Mouse (Mus musculus) v-Abl transformed pro-B cells (cell line): ENCODE measurements around the gene Exoc3l.

Source experiments
- in situ Hi-C, 2 experiments: fragments of 400-800 bp; cut with MboI; formaldehyde crosslinking; loops; one replicate each; pipeline ENCODE4 v1.15.1; 2025; ENCODE audit not compliant: unreplicated experiment in 2 of 2

The Exoc3l gene

DNA sequence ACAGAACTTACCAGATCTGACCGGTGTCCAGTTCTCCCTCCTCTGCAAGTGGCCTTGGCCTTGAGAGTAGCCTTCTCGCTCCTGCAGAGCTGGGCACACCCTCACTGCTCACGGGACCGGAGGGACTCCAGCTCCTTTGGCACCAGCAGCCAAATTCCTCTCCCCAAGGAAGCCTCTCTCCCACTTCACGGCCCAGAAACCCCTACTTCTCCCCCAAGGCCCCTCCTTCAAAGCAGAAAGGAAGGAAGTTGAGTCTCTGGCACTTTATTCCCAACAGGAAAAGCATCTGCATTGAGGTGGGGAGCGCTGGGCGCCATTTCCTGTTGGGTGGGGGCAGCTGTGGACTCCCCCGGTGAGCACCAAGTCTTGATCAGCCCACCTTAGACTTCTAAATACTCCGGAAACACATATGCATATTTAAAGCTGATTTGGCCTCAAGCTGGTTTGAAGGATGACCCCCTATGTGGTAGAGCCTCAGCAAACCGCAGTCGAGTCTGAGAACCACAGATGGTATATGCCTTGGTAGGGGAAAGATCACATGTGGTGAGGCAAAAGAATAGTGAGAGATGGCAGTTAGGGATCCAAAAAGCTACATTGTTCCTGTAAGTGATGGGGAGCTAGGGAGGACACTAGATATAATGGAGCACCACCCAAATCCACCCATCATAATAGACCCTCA lies at the start of gene Exoc3l:
TSS of gene Exoc3l (minus strand) at position 207 of the 679 bp plus-strand sequence.
- in situ Hi-C loops = no loop called here

DNA sequence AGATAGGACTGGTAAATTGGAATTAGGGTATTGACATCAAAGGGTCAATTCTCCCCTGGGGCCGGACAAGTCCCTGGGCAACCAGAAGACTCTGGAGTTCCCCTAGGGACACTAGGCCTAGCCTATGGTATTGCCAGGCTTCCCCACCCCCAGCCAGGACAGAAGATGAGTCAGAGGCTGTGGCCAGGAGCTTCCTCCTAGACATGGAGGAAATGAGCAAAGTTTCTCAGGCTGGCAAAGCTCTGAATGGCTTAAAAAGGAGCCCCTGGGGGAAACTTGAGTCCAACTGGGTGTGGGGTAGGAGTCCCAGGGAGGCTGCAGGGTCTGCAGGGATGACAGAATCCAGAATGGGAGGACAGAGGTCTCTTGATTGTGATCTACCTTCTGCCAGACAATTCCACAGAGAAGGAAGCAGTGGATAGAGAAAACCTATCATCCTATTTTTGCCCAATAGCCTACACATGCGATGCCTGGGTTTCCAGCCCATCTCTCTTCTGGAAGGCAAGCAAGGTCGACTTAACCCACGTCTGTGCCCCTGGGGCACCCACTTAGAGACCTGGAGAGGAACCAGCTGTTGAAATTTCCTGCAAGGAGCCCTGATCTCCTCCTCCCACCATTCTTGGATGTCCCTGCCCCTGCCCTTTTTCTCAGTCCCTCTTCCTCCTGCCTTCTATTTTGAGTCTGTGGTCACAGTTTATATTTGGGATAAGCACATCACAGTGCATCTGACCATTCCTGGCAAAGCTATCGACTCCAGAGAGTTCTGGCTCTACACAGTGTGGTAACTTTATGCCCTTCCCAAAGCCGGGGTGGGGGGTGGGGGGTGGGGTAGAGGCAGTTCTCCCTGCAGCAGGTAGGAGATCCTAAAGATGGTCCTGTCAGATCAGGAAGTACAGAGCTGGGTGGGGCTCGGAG lies 49.4 kb upstream of the Exoc3l start:
- in situ Hi-C loops = loop anchor here (5.0 to 25.0 kb wide), 2 partner anchors 53 to 817 kb away; partner anchors contain the start of genes Pla2g15 (in 1 of the 2) and Slc7a6 (in 1 of the 2)

DNA sequence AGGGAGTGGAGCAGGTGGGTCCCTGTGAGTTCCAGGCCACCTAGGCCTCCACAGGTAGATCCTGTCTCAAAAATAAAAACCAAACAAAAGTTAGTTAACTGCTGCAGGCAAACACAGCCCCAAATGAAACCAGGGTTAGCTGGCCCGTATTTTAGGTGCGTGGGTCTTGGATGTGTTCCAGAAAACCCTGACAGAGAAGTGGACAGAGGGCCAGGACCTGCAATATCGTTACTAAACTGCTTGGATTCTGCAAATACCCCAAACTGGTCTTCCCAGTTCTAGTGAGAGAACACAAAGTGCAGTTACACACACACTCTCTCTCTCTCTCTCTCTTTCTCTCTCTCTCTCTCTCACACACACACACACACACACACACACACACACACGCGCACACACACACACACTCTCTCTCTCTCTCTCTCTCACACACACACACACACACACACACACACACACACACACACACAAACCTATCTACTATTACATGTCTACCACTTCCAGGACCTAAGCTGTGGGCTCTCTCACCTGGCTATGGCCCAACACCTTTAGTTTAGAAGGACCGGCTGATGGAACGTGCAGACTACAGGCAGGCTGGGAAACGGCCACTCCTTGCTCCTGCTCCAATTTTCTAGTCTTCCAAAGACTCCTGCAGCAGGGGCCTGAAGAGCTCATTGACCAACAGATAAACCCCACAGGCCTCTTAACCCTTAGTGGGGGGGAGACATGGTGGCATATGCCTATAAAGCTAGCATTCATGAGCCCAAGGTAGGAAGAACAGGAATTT lies 48.1 kb upstream of the Exoc3l start:
- in situ Hi-C loops = loop anchor here in 1 of 2 experiments (25.0 kb wide), 1 partner anchor 818 kb away; the partner anchor contains the start of genes Pla2g15 and Slc7a6

DNA sequence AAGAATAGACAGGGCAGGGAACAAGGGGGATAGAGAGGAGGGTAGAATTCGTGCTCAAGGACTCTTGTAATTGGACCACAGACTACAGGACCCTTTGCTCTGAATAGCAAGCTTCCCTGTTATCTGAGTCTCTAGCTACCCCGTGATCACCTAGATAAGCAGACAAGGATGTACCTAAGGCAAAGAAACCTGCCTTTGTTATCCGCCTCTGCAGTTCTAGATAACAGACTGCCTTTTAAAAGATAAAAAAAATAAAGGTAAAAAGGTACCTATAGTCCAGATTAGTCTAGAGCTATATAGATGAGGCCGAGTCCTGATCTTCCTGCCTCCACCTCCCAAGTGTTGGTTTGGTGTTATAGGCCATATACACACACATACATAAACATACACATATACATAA lies 46.9 kb upstream of the Exoc3l start:
- in situ Hi-C loops = loop anchor here in 1 of 2 experiments (25.0 kb wide), 1 partner anchor 820 kb away; the partner anchor contains the start of genes Pla2g15 and Slc7a6

DNA sequence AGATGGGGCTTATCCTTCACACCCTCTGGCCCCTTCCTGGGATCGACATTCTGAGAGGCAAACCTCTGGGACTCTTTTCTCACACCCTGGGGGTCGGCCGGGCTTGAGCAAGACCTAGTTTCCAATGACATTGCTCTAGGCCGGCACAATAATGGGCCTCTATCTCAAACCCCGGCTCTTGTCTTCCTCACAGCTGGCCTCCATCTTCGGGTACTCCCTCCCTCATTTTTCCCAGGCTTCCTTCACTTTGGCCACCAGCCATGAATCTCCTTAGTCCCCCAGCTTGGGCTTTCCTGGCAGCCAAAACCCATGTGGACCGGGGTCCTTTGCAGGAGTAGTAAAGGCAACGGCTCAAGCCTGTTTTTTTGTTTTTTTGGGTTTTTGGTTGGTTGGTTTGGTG lies 45.5 kb upstream of the Exoc3l start:
- in situ Hi-C loops = loop anchor here in 1 of 2 experiments (25.0 kb wide), 1 partner anchor 821 kb away; the partner anchor contains the start of genes Pla2g15 and Slc7a6

DNA sequence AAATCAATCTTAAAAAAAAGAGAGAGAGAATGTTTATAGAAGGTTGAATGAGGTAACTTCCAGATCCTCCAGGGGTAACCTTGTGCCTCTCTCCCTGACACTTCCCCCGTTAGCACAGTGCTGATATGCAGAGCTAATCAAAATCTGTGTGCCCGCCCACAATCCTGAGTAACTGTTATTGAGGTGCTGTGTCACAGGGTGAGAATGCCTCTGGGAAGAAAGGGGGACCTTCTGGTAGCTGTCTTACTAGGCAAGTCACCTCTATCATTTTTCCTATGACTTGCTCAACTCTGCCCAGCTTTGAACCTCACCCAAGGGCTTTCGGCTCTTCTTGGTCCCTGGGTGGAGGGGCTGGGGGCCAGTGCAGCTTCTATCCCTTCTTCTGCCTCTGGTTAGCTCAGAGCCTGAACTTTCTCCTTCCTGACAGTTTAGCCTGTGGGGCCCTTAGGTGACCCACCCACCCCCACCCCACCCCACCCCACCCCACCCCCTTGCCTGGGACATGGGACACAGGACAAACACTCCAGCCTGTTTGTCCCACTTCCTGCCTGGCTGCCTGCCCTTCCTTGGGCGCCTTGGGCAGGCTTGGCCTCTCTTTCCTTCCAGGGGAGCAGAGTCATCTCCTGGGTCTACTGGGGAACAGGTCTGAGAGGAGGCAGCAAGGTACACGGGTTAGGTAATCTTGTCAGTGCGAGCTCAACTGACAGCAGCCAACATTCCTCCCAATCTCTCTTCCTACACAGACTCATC lies 44.2 kb upstream of the Exoc3l start:
- in situ Hi-C loops = loop anchor here in 1 of 2 experiments (25.0 kb wide), 1 partner anchor 822 kb away; the partner anchor contains the start of genes Pla2g15 and Slc7a6

DNA sequence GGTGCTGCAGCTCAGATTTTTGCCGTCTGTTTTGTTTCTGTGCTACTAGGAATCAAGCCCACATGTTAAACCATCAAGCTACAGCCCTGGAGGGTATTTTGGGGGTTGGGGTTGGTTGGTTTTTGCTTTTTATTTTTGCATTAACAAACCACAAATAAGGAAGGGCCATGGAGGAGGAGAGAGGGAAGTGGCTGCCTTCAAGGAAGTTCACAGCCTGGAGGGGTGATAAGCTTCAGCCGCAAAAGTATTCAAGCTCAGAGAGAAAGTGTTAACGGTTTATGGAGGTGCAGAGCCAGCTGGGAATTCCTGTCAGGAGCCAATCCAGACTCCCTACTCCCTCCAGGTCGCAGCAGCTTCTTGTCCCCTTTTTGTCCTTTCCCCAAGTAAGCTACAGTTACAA lies 43.1 kb upstream of the Exoc3l start:
- in situ Hi-C loops = loop anchor here in 1 of 2 experiments (25.0 kb wide), 1 partner anchor 823 kb away; the partner anchor contains the start of genes Pla2g15 and Slc7a6

DNA sequence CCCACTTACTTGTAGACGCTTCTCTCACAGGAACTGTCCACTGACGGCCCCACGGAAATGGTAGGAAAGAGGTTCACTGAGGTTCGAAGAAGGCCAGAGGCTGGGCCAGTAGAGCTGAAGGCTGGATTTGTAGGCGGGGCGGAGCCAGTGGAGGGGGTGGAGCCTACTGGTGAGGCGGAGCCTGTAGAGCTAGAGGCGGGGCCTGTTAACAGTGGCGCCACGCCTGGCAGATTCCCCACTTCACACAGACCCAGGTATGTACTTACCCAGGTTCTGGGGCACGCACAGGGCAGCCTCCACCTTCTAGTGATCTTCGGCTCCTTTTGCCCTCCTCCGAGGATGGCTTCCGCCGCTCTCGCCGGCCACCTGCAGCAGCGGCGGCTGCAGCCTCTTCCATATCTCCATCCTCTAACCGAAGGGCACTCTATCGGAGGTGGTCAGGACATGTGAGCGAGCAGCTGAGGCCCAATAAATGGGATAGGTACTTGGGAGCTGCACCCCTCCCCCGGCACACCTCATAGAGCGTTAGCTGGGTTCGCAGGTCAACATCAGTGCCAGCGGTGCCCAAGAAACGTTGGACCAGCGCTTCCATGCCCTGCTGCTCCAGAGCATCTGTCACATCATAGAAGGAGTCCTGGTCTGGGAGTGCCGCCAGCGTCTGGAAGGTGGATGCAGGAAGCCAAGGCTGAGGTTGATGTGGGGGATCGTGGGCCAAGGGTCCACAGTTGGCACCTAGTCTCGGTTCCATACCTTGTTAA lies 40.7 kb upstream of the Exoc3l start:
- in situ Hi-C loops = loop anchor here in 1 of 2 experiments (25.0 kb wide), 1 partner anchor 826 kb away; the partner anchor contains the start of genes Pla2g15 and Slc7a6

DNA sequence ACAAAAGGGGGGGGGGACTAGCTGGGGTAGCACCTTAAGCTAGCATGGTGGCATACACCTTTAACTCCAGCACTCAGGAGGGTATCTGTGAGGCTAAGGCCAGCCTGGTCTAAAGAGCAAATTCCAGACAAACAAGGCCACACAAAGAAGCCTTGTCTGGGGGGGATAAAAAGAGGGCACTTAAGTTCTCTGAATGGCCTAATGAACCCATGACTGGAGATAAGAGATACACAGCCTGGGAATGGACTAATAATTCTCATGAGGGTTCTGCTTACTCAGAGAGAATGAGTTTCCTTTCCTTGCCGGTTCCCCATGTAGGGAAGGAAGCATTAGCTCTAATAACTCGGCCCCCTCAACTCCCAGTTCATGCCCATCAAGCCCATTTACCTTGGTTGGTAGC lies 36.6 kb upstream of the Exoc3l start:
- in situ Hi-C loops = loop anchor here in 1 of 2 experiments (25.0 kb wide), 1 partner anchor 830 kb away; the partner anchor contains the start of genes Pla2g15 and Slc7a6

DNA sequence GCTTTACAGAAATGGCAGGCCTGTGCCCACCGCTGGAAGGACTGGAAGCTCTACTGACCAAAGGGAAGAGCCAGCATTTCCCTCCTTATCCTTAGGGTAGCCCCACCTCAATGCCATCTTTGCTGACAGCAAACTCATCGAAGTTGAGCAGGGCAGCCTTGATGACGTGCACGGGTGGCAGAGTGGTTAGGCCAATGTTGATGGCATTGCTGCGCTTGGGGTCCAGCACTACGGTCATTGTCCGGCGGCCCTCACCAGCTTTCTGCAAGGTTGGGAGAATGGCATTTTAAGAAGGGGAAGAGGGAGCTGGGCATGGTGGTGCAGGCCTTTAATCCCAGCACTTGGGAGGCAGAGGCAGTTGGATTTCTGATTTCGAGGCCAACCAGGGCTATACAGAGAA lies 36.0 kb upstream of the Exoc3l start:
- in situ Hi-C loops = loop anchor here in 1 of 2 experiments (25.0 kb wide), 1 partner anchor 830 kb away; the partner anchor contains the start of genes Pla2g15 and Slc7a6

DNA sequence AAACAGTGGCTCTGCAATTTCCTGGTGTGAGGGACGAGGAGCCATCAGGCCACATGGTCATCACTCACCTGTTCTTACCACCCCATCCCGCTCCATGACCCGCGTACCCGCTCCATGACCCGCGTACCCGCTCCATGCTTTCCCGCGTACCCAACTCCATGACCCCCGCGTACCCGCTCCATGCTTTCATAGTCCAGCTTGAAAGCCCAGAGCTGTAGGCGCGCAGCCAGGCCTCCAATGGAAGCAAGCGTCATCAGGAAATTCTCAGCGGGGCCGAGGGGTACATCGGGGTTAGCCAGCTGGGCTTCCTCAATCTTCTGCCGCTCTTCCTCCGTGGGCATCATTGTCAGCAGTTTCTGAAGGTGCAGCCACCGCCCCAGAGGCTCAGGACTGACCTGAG lies 35.6 kb upstream of the Exoc3l start:
- in situ Hi-C loops = loop anchor here in 1 of 2 experiments (25.0 kb wide), 1 partner anchor 831 kb away; the partner anchor contains the start of genes Pla2g15 and Slc7a6

DNA sequence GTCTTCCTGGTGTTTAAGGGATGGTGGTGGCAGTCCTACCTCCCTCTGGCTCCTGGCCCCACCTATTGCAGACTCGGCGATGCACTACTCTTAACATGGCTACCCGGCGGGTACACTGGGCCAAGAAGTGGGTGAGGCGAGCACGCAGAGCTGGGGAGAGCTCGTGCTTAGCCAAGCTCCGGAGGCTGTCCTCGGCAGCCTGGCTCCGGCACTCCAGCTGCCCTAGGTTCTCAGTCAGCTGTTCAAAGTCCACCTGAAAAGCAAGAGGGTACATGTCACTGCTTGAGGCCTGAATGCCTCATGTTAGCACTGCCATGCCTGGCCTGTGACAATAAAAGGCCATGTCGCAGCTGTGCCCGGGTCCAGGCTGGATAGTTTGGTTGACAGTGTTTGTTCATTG lies 34.4 kb upstream of the Exoc3l start:
- in situ Hi-C loops = loop anchor here in 1 of 2 experiments (25.0 kb wide), 1 partner anchor 832 kb away; the partner anchor contains the start of genes Pla2g15 and Slc7a6

DNA sequence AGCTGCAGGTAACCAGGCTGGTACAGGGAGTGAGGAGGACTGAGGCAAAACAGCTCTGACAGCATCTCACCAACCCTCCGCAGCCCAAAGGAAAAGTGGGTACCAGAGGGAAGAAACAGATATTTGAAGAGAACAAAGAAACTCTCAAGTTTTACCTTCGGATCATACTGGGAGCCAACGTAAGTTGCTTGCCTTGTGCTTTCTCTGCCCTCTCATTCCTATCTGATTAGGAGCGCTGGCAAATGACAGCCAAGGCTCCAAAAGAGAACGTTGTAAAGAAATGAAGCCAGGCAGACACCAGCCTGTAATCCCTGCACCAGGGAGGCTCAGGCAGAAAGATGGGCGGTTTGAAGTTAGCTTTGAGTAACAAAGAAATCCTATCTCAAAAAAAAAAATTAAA lies 31.1 kb upstream of the Exoc3l start:
- in situ Hi-C loops = loop anchor here in 1 of 2 experiments (25.0 kb wide), 1 partner anchor 835 kb away; the partner anchor contains the start of genes Pla2g15 and Slc7a6

DNA sequence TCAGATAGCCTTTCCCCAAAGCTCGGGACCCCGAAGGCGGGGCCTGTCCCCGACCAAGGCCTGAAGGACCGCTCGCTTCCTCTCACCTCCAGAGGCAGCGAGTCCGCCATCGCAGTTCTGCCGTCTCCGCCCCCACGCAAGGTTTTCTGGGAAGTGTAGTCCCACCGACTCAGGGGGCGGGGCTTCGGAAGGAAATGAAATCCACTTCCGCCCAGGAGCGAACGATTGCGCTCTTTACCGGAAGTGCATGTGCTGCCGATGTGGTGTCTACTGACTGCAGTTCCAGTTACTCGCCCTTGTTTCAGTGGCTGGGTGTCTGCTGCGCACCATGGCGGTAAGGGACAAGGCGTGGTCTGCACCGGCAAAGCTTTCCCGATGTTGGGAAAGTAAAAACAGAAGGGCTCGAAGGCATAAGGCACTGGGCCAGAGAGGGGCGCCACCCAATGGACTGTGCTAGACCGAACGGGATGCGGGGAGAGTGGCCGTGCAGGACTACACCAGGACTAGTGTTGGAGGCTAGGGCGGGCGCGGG lies 30.3 kb upstream of the Exoc3l start, which contains the start of the genes Lrrc29 and Tmem208:
TSS of gene Lrrc29 (minus strand) at position 138 of the 532 bp plus-strand sequence.
TSS of gene Tmem208 (plus strand) at position 214 of the 532 bp plus-strand sequence.
- in situ Hi-C loops = loop anchor here in 1 of 2 experiments (25.0 kb wide), 1 partner anchor 836 kb away; the partner anchor contains the start of genes Pla2g15 and Slc7a6

DNA sequence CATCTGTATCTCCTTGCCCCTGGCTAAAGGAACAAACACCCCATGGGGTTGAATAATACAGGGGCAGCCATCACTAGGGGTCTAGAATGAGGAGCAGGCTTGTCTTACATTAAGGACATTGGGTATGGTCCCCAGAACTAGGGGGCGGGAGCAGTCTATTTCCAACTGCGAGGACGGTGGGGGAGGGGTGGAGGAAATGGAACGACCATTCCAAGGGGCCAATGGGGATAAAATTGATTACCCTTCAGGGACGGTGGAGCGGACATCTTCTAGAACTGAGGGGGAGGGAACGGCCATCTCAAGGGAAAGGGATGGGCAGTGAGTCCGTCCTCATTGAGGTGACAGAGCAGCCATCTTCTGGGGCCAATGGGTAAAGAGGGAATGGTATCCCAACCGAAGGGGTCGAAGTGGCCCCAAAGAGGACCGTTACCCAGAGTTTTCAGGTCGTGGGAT lies 29.8 kb upstream of the Exoc3l start:
- in situ Hi-C loops = loop anchor here in 1 of 2 experiments (25.0 kb wide), 1 partner anchor 837 kb away; the partner anchor contains the start of genes Pla2g15 and Slc7a6

DNA sequence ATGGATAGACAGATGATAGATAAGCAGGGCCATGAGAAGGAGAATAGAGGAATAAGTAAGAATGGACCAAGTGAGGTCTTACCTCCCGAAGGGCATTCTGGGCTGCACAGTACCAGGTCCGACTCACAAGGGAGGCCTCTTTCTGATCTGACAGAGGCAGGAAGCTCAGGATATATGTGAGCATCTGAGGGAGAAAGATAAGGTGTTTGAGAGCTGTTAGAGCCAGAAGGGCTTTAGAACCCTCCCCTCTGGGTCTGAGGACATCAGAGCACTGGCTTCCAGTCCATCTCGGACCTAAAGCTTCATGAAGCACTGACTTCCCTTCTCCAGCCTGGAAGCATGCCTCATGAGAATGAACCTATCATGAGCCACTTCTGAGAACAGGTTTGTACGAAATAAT lies 27.3 kb upstream of the Exoc3l start:
- in situ Hi-C loops = no loop called here

DNA sequence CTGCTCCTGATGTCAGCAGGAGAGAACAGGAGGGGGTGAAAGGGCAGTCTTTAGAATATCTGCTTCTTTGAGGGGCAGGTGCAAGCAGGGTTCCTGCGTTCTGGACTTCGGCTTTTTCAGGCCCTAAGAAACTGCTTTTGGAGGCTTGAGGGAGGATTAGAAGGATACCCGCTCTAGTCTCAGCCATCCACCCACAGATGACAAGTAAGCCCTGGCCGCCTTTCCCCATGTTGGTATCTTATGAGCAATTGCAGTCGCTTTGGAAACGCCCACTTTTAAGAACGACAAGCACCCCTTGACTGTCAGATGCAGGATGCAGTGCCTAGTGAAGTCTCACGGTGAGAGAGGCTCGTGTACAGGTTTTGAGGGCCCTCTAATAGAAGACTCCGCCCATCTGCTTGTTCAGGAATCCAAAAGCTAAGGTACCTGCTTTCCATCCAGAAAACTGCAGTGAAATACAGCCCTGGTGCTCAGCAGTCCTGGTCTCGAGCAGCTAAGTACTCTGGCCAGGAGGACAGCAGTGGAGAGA lies 22.8 kb upstream of the Exoc3l start:
- in situ Hi-C loops = no loop called here
